Mouse (Mus musculus) CH12.LX (cell line): Measurements from ENCODE around the gene Dhx9.

Experiments
- MXI1 ChIP-seq: IDR thresholded peaks from 2 replicates; pipeline ENCODE4 v1.6.1; 2011; ENCODE audit warnings: mild to moderate bottlenecking, low read depth, low read length, improper control_type of control experiment
- POLR2A ChIP-seq: IDR thresholded peaks from 2 replicates; pipeline ENCODE4 v1.6.1; 2011; ENCODE audit warnings: low read depth, mild to moderate bottlenecking, improper control_type of control experiment, low read length
- ZMIZ1 ChIP-seq: IDR thresholded peaks from 2 replicates; pipeline ENCODE4 v1.6.1; 2012; ENCODE audit warnings: low read depth, mild to moderate bottlenecking, inconsistent platforms, low read length, improper control_type of control experiment

DNA sequence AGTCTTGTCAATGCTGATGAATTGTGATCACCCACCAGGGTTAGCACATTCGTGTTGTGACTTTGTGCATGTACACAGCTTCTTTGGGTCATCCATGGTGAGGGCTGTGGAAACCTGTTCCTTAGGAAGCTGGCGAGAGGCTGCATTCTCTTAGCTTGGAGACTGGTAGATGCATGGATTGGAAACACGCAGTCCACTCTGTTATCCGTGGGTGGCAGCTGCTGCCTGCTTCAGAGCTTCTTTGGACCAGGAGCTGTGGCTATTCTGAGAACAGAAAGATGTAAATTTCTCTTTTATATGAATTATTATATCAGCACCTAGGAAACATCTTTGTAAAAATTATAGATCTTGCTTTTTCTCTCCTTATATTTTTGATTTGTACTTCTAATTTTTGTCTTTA, 46.7 kb downstream of the Dhx9 start:
- no peak for TF ChIP-seq POLR2A
- no peak for TF ChIP-seq MXI1
- no peak for TF ChIP-seq ZMIZ1
